Comparison of ENCODE assay signal across 8 mouse cellular contexts in genomic region chr1:131528081-131528507, GRCm38 (mm10). TPM values are rescaled to one million over a fixed set of nuclear protein-coding genes. Genes with fewer than 3 reads are reported as not detected.
DNase-seq lines count a peak whose midpoint lies in the region; ATAC-seq and TF ChIP-seq lines count a peak whose summit lies in the region.

No protein-coding gene starts in this region.

- H3K9ac ChIP-seq in intestine, postnatal 0 days (ENCODE audit: low read depth, low read length), result peak overlapping the region; percentile 41
- peak overlapping the region; percentile 77 for H3K9ac ChIP-seq in liver, embryonic 11.5 days (ENCODE audit: low read depth, low read length)
- peak overlapping the region; percentile 43; the same call in 1 of the 2 replicates for H3K9ac ChIP-seq in midbrain, embryonic 16.5 days (ENCODE audit: low read depth, low read length)

- no peaks in the 10 kb centered on the region for H3K36me3 ChIP-seq in intestine, postnatal 0 days (ENCODE audit: control insufficient read depth, insufficient read depth)
- H3K36me3 ChIP-seq in liver, embryonic 11.5 days (ENCODE audit: control insufficient read depth, insufficient read depth, low read length), result no peaks in the 10 kb centered on the region
- H3K36me3 ChIP-seq in midbrain, embryonic 16.5 days (ENCODE audit: control insufficient read depth, insufficient read depth, low read length), result no peaks in the 10 kb centered on the region

- H3K4me3 ChIP-seq in intestine, postnatal 0 days (ENCODE audit: low read depth, low read length), result peak overlapping the region; percentile 76
- H3K4me3 ChIP-seq in liver, embryonic 11.5 days (ENCODE audit: low read depth, low read length), result peak overlapping the region; percentile 80
- H3K4me3 ChIP-seq in midbrain, embryonic 16.5 days (ENCODE audit: low read depth, low read length), result peak overlapping the region; percentile 59

- no peak for TF ChIP-seq CTCF in intestine, postnatal 0 days (IDR thresholded peaks at IDR 0.05; ENCODE audit: low read depth)

- H3K4me1 ChIP-seq in intestine, postnatal 0 days (replicated peaks; ENCODE audit: control insufficient read depth, insufficient read depth, low read length), result no peaks in the 10 kb centered on the region; the same call in 1 of the 2 replicates
- H3K4me1 ChIP-seq in liver, embryonic 11.5 days (replicated peaks; ENCODE audit: control insufficient read depth, insufficient read depth, low read length), result peaks cover 34% of the 10 kb centered on the region
- H3K4me1 ChIP-seq in midbrain, embryonic 16.5 days (ENCODE audit: control insufficient read depth, insufficient read depth, low read length), result peaks cover 10% of the 10 kb centered on the region

- under 1% methylated on average over 34 of the region's 34 CpGs for WGBS in intestine, postnatal 0 days
- WGBS in liver, embryonic 11.5 days, result under 1% methylated on average over 34 of the region's 34 CpGs
- WGBS in midbrain, embryonic 16.5 days, result under 1% methylated on average over 34 of the region's 34 CpGs

- no peaks in the 10 kb centered on the region for H3K9me3 ChIP-seq in intestine, postnatal 0 days (ENCODE audit: control insufficient read depth)
- H3K9me3 ChIP-seq in liver, embryonic 11.5 days (ENCODE audit: control insufficient read depth, low read length), result no peaks in the 10 kb centered on the region
- no peaks in the 10 kb centered on the region for H3K9me3 ChIP-seq in midbrain, embryonic 16.5 days (replicated peaks; ENCODE audit: control insufficient read depth, low read length, poor library complexity, severe bottlenecking)

- no peaks in the 10 kb centered on the region for H3K27me3 ChIP-seq in intestine, postnatal 0 days (replicated peaks; ENCODE audit: control insufficient read depth, insufficient read depth, low read length)
- H3K27me3 ChIP-seq in liver, embryonic 11.5 days (replicated peaks; ENCODE audit: control insufficient read depth, insufficient read depth, low read length), result no peaks in the 10 kb centered on the region
- no peaks in the 10 kb centered on the region for H3K27me3 ChIP-seq in midbrain, embryonic 16.5 days (ENCODE audit: control insufficient read depth, insufficient read depth, low read depth, low read length)

- peak overlapping the region; percentile 98 for H3K4me2 ChIP-seq in intestine, postnatal 0 days (replicated peaks; ENCODE audit: low read depth)
- peak overlapping the region; percentile 85 for H3K4me2 ChIP-seq in liver, embryonic 11.5 days
- H3K4me2 ChIP-seq in midbrain, embryonic 16.5 days (ENCODE audit: low read length), result peak overlapping the region; percentile 96

- peak overlapping the region; percentile 51 for H3K27ac ChIP-seq in intestine, postnatal 0 days (ENCODE audit: low read depth, low read length)
- H3K27ac ChIP-seq in liver, embryonic 11.5 days (ENCODE audit: low read depth, low read length), result peak overlapping the region; percentile 96
- H3K27ac ChIP-seq in midbrain, embryonic 16.5 days (ENCODE audit: low read length), result peak overlapping the region; percentile 53

- peak; percentile 26 to 55 for DNase-seq in spleen, postnatal 36 days (ENCODE audit: low spot score in 2 of 2)
- no peak for DNase-seq in spleen, adult 12 weeks (ENCODE audit: low spot score)
- DNase-seq in embryo, embryonic 10.5 days (ENCODE audit: low spot score), result peak; percentile 74
- DNase-seq in liver, embryonic 11.5 days (ENCODE audit: low spot score), result no peak
- DNase-seq in urinary bladder, postnatal 4 days (ENCODE audit: low spot score in 2 of 2), result peak; percentile 61 to 71

- peak; percentile 8 for ATAC-seq in granulocyte monocyte progenitor cell, adult 5-6 weeks (replicated peaks; ENCODE audit: poor library complexity, severe bottlenecking)
- no peak for ATAC-seq in intestine, postnatal 0 days
- ATAC-seq in liver, embryonic 11.5 days (replicated peaks; ENCODE audit: low FRiP score), result no peak; the same call in 1 of the 2 replicates
- no peak for ATAC-seq in midbrain, embryonic 16.5 days

RNA-seq across cellular contexts. Expression of gene Fam72a, which starts 0.4 kb away (rescaled TPM):
- 3.0 and 8.1 TPM in 2 replicates for total RNA-seq in granulocyte monocyte progenitor cell, adult 5-6 weeks (2014; fragmentation: Nextera tagmentation)
- 5.0 and 5.7 TPM in 2 replicates for total RNA-seq in granulocyte monocyte progenitor cell, adult 5-6 weeks (2017)
- polyA plus RNA-seq in intestine, postnatal 0 days (2015; fragmentation: Nextera tagmentation; extraction: Ambion mirVana), result 0.86 and 1.1 TPM in 2 replicates
- 4.8 and 4.9 TPM in 2 replicates for polyA plus RNA-seq in liver, embryonic 11.5 days (2014; fragmentation: Nextera tagmentation; extraction: Ambion mirVana)
- polyA plus RNA-seq in midbrain, embryonic 16.5 days (2015; fragmentation: Nextera tagmentation; extraction: Ambion mirVana), result 0.77 and 1.1 TPM in 2 replicates

RNA-seq across cellular contexts. Expression of gene Srgap2, which starts 0.9 kb away (rescaled TPM):
- 36.0 and 61.0 TPM in 2 replicates for total RNA-seq in granulocyte monocyte progenitor cell, adult 5-6 weeks (2014; fragmentation: Nextera tagmentation)
- total RNA-seq in granulocyte monocyte progenitor cell, adult 5-6 weeks (2017), result 14.3 and 16.5 TPM in 2 replicates
- polyA plus RNA-seq in intestine, postnatal 0 days (2015; fragmentation: Nextera tagmentation; extraction: Ambion mirVana), result 3.1 and 5.4 TPM in 2 replicates
- polyA plus RNA-seq in liver, embryonic 11.5 days (2014; fragmentation: Nextera tagmentation; extraction: Ambion mirVana), result 16.1 and 17.3 TPM in 2 replicates
- polyA plus RNA-seq in midbrain, embryonic 16.5 days (2015; fragmentation: Nextera tagmentation; extraction: Ambion mirVana), result 26.5 and 31.7 TPM in 2 replicates

Comparison
In these comparisons a context has a peak if more than half of its experiments do, and no peak if none do; other contexts are left out.
1. DNase-seq: peak in spleen, postnatal 36 days (2 of 2), embryo, embryonic 10.5 days (single experiment) and urinary bladder, postnatal 4 days (2 of 2); none in spleen, adult 12 weeks (single experiment) and liver, embryonic 11.5 days (single experiment).
2. Peak in every context shown above with its lines, with median percentiles within 50 percentile points of each other: H3K27ac ChIP-seq, H3K4me2 ChIP-seq, H3K4me3 ChIP-seq and H3K9ac ChIP-seq.